Mouse (Mus musculus): ENCODE results near the gene Lsp1. TPM values are rescaled to one million over a fixed set of nuclear protein-coding genes. Genes with fewer than 3 reads are reported as not detected.

The Lsp1 gene
- polyA plus RNA-seq, 1 experiment from 2014 or later: 6.9 TPM

DNA sequence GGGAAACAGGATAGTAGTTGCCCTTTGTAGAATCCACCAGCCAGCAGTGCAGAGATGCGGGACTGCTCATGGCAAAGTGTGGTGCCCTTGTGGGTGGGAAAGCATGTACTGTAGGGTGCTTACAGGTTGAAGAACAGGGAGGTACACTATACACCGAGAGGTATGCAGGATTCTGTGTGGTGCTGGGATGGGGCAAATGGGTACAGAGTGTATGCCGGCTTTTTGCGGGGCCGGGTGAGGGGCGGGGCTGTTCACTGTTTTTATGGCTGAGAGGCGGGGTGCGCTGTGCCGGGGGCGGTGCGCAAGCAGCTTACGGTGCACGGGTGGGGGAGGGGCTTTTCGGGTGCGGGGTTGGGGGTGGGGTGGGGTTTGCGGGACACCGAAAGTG is 72.1 kb downstream of the Lsp1 start, which contains the start of gene Mrpl23:
TSS of gene Mrpl23 (plus strand) at position 16 of the 388 bp plus-strand sequence.
- H3K36me3 ChIP-seq: peaks cover 5% of the 10 kb centered on the region; the same call in 1 of the 2 replicates
- H3K4me2 ChIP-seq: peak within 1 kb of the TSS; percentile 80
- peak within 1 kb of the TSS; percentile 85 for H3K4me3 ChIP-seq (replicated peaks)
- ATAC-seq (ENCODE audit: low FRiP score): peak; percentile 77
- peak within 1 kb of the TSS; percentile 85 for H3K27ac ChIP-seq (replicated peaks)
- peaks cover 31% of the 10 kb centered on the region for H3K4me1 ChIP-seq
- WGBS: 6% methylated on average over 17 of the region's 17 CpGs
- H3K27me3 ChIP-seq (replicated peaks): no peaks in the 10 kb centered on the region
- H3K9ac ChIP-seq (replicated peaks): peak within 1 kb of the TSS; percentile 73
- H3K9me3 ChIP-seq (replicated peaks): no peaks in the 10 kb centered on the region

GRCm38 (mm10) chr7:142533059-142533855 is 72.6 kb downstream of the Lsp1 start:
- peaks cover 5% of the 10 kb centered on the region; the same call in 1 of the 2 replicates for H3K36me3 ChIP-seq
- H3K27ac ChIP-seq (replicated peaks): peak overlapping the region; percentile 85
- peak; percentile 93 for ATAC-seq (ENCODE audit: low FRiP score)
- WGBS: 1% methylated on average over 41 of the region's 44 CpGs
- peak overlapping the region; percentile 80 for H3K4me2 ChIP-seq
- peak overlapping the region; percentile 73 for H3K9ac ChIP-seq (replicated peaks)
- H3K9me3 ChIP-seq (replicated peaks): no peaks in the 10 kb centered on the region
- peak overlapping the region; percentile 85 for H3K4me3 ChIP-seq (replicated peaks)
- peaks cover 37% of the 10 kb centered on the region for H3K4me1 ChIP-seq
- H3K27me3 ChIP-seq (replicated peaks): no peaks in the 10 kb centered on the region

DNA sequence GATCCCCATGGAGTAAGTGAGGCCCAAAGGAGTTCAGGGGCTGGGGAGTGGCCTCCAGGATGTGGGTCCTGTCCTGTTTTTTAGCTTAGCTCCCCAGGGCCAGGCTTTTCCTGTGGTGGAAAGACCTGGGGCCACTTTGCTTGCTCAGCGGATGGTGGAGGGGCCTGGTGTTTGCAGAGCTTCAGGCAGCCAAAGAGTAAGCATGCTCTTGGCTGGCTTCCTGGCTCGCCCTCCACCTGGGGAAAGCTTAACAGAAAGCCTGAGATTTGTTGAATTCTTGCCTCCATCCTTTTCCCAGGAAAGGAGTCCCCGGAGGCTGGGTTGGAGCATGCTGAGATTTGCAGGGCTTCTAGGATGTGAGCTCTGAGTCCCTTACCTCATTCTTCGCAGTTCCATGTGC is 74.5 kb downstream of the Lsp1 start:
- no peak overlapping the region; the same call in 1 of the 2 replicates for H3K27ac ChIP-seq (replicated peaks)
- 88% methylated on average over 4 of the region's 4 CpGs for WGBS
- no peaks in the 10 kb centered on the region for H3K27me3 ChIP-seq (replicated peaks)
- no peak overlapping the region for H3K4me3 ChIP-seq (replicated peaks)
- no peak overlapping the region for H3K4me2 ChIP-seq
- no peak for ATAC-seq (ENCODE audit: low FRiP score)
- no peaks in the 10 kb centered on the region for H3K9me3 ChIP-seq (replicated peaks)
- peaks cover 5% of the 10 kb centered on the region; the same call in 1 of the 2 replicates for H3K36me3 ChIP-seq
- no peak overlapping the region for H3K9ac ChIP-seq (replicated peaks)
- H3K4me1 ChIP-seq: peaks cover 44% of the 10 kb centered on the region

DNA sequence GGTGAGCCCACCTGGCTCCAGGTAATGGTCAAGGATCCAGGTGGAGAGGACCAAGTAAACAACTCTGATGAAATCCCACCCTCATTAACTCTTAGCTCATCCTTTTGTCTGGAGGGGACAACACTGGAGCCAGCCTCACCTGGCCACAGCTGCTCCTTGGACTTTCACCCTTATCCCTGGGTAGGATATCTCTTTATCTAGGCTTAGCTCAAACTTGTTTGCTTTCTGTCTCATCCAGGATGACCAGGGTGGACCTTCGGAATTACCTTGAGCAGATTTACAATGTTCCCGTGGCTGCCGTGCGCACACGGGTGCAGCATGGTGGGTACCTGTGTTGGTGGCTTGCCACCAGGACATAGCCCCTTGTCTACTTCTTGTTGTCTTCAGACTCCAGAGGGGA is 75.2 kb downstream of the Lsp1 start:
- Histone ChIP-seq H3K9me3 (replicated peaks) (no peaks in the 10 kb centered on the region), H3K9ac (replicated peaks) (no peak overlapping the region), H3K27ac (replicated peaks) (no peak overlapping the region), H3K4me1 (peaks cover 44% of the 10 kb centered on the region), H3K36me3 (peaks cover 5% of the 10 kb centered on the region; the same call in 1 of the 2 replicates), H3K4me2 (no peak overlapping the region), H3K27me3 (replicated peaks) (no peaks in the 10 kb centered on the region), H3K4me3 (replicated peaks) (no peak overlapping the region)
- 91% methylated on average over 5 of the region's 5 CpGs for WGBS
- no peak for ATAC-seq (ENCODE audit: low FRiP score)

- H3K4me1 ChIP-seq: peaks cover 41% of the 10 kb centered on the region
- WGBS: 62% methylated on average over 5 of the region's 5 CpGs
- H3K9ac ChIP-seq (replicated peaks): no peak overlapping the region
- H3K4me3 ChIP-seq (replicated peaks): no peak overlapping the region
- H3K9me3 ChIP-seq (replicated peaks): no peaks in the 10 kb centered on the region
- H3K4me2 ChIP-seq: no peak overlapping the region
- H3K36me3 ChIP-seq: peaks cover 14% of the 10 kb centered on the region
- peak overlapping the region; percentile 4; the same call in 1 of the 2 replicates for H3K27ac ChIP-seq (replicated peaks)
- no peaks in the 10 kb centered on the region for H3K27me3 ChIP-seq (replicated peaks)
- ATAC-seq (ENCODE audit: low FRiP score): no peak
These were observed 76.6 kb downstream of the Lsp1 start for GRCm38 (mm10) chr7:142537181-142537580.

DNA sequence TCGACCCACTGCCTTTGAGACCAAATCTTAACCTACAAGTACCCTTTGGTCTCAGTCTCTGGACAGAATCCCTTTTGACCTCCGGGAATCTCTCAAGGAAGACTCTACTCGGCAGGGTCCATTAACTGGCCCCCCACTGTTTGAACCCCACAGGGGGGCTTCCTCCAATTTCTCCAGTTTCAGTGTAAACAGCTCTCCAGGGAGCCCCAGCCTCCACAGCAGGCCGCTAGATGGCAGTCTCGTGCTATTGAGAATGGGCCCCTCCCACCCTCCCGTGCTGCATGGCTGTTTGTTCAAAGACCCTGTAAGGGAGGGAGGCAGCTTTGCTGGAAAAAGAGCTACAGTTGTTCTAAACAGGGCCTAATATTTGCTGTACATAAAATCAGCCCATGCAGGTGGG is 77.3 kb downstream of the Lsp1 start:
- H3K4me2 ChIP-seq: no peak overlapping the region
- peaks cover 14% of the 10 kb centered on the region for H3K36me3 ChIP-seq
- no peaks in the 10 kb centered on the region for H3K27me3 ChIP-seq (replicated peaks)
- 0 out of 2 replicates have a peak overlapping the region, but pooled peaks have one; percentile 11 for H3K9ac ChIP-seq (replicated peaks)
- peak overlapping the region; percentile 69 for H3K27ac ChIP-seq (replicated peaks)
- ATAC-seq (ENCODE audit: low FRiP score): peak; percentile 30; the same call in 1 of the 2 replicates
- 4% methylated on average over 6 of the region's 6 CpGs for WGBS
- H3K4me1 ChIP-seq: peaks cover 42% of the 10 kb centered on the region
- no peak overlapping the region for H3K4me3 ChIP-seq (replicated peaks)
- H3K9me3 ChIP-seq (replicated peaks): no peaks in the 10 kb centered on the region

DNA sequence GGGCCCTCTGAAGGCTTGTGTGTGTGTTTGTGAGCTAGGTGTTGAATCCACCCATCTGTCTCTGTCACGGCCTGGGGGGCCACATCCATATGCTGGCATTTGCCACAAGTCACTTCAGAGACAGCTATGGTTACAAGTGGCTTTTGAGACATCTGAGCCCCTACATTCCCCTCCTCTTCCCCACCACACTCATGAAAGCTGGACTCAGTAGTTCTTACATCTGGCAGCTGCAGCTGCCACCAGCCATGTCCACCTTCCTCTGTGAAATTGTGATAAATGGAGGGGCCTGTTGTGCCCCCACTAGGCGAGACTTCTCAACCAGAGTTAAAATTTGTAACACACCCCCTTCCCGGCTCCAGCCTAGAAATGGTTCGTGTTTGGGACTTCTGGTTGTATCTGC is 77.7 kb downstream of the Lsp1 start:
- H3K4me1 ChIP-seq: peaks cover 44% of the 10 kb centered on the region
- H3K36me3 ChIP-seq: peaks cover 14% of the 10 kb centered on the region
- no peak for ATAC-seq (ENCODE audit: low FRiP score)
- 35% methylated on average over 4 of the region's 4 CpGs for WGBS
- no peak overlapping the region for H3K4me2 ChIP-seq
- no peaks in the 10 kb centered on the region for H3K27me3 ChIP-seq (replicated peaks)
- peak overlapping the region; percentile 69 for H3K27ac ChIP-seq (replicated peaks)
- H3K4me3 ChIP-seq (replicated peaks): no peak overlapping the region
- no peaks in the 10 kb centered on the region for H3K9me3 ChIP-seq (replicated peaks)
- H3K9ac ChIP-seq (replicated peaks): 0 out of 2 replicates have a peak overlapping the region, but pooled peaks have one; percentile 11

DNA sequence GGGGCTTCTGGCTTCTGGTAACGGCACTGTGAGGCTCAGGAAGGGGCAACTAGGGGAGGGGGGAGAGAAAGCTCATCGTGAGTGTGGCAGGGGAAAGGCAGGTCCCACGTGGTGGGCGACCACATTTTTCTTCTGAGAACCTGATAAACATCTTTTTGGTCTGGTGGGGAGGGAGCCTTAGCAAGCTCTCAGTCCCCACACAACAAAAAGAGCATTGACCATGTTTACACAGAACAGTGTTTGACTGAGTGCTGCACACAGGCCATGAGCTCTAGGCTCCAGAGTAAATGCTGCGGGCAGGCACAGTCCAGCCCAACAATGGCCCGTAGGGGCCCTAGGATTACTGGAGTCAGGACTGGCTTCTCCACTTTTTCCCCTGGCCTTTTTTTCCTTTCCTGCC is 78.2 kb downstream of the Lsp1 start:
- H3K9me3 ChIP-seq (replicated peaks): no peaks in the 10 kb centered on the region
- no peak overlapping the region for H3K4me2 ChIP-seq
- no peaks in the 10 kb centered on the region for H3K27me3 ChIP-seq (replicated peaks)
- peaks cover 14% of the 10 kb centered on the region for H3K36me3 ChIP-seq
- peak overlapping the region; percentile 69; the same call in 1 of the 2 replicates for H3K27ac ChIP-seq (replicated peaks)
- no peak for ATAC-seq (ENCODE audit: low FRiP score)
- peaks cover 41% of the 10 kb centered on the region for H3K4me1 ChIP-seq
- H3K4me3 ChIP-seq (replicated peaks): no peak overlapping the region
- 42% methylated on average over 6 of the region's 6 CpGs for WGBS
- no peak overlapping the region for H3K9ac ChIP-seq (replicated peaks)

GRCm38 (mm10) chr7:142539828-142540227 is 79.2 kb downstream of the Lsp1 start:
- no peak overlapping the region for H3K4me3 ChIP-seq (replicated peaks)
- H3K9ac ChIP-seq (replicated peaks): no peak overlapping the region
- WGBS: 41% methylated on average over 8 of the region's 8 CpGs
- H3K27ac ChIP-seq (replicated peaks): no peak overlapping the region
- peaks cover 14% of the 10 kb centered on the region for H3K36me3 ChIP-seq
- H3K4me2 ChIP-seq: no peak overlapping the region
- peaks cover 33% of the 10 kb centered on the region for H3K4me1 ChIP-seq
- no peak for ATAC-seq (ENCODE audit: low FRiP score)
- H3K9me3 ChIP-seq (replicated peaks): no peaks in the 10 kb centered on the region
- H3K27me3 ChIP-seq (replicated peaks): no peaks in the 10 kb centered on the region

DNA sequence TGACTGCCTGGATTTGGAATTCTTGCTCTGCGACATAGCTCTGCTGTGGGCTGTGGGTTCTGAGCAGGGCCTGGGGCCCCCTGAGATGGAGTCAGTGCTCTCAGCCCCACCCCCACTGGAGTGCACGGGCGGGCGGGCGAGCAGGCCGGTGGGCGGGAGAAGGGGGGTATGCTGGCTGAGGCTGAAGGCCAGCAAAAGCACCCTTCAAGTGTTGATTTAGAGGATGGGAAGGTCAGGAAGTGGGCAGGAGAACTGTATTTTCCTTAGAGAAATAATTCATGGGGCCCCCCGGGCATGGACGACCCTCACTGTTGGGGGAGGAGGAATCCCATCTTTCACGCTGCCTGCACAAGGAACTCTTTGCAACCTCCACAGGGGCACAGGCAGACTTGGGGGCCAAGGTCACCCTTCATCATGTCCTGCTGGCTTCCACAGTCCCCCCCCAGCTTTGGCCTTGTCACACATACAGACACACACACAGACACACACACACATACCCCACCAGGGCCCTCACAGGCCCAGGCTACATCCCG is 82.2 kb downstream of the Lsp1 start:
- H3K9me3 ChIP-seq (replicated peaks): no peaks in the 10 kb centered on the region
- H3K4me1 ChIP-seq: peaks cover 28% of the 10 kb centered on the region
- H3K27me3 ChIP-seq (replicated peaks): no peaks in the 10 kb centered on the region
- no peak overlapping the region for H3K9ac ChIP-seq (replicated peaks)
- peak; percentile 74; the same call in 1 of the 2 replicates for ATAC-seq (ENCODE audit: low FRiP score)
- peaks cover 9% of the 10 kb centered on the region for H3K36me3 ChIP-seq
- no peak overlapping the region for H3K4me2 ChIP-seq
- H3K27ac ChIP-seq (replicated peaks): peak overlapping the region; percentile 41; the same call in 1 of the 2 replicates
- WGBS: 12% methylated on average over 11 of the region's 11 CpGs
- H3K4me3 ChIP-seq (replicated peaks): no peak overlapping the region

Measured in neural tube, embryonic 15.5 days (tissue).